Mouse (Mus musculus): ENCODE results near the gene Fndc3b.
A peak's percentile ranks its signal among the peaks of the same experiment; 100 is the strongest.
"Not testable (repeated sequence)": the region's sequence is repeated elsewhere in the genome, so short reads cannot be mapped to it uniquely, and the experiment has no call there.

Gene Fndc3b

GRCm38 (mm10) chr3:27461037-27461436 is 250.1 kb downstream of the Fndc3b start:
- DNase-seq = peak; percentile 50 to 70

DNA sequence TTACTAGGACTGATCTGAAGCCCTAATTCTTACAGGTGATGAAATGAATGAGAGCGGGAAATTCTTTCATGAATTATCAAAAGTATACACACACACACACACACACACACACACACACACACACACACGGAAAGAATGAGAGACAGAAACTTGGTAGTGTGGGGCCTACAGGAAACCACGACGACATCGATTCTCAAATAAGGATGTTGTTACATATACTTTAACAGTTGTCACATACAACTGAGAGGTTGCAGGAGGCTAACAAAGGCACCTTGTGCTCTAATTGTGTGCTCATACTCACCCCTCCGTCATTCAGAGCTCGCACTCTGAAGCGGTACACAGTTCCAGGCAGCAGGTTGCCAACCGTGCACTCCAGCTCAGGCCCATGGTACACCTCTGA is 252.7 kb downstream of the Fndc3b start:
- no peak for DNase-seq

DNA sequence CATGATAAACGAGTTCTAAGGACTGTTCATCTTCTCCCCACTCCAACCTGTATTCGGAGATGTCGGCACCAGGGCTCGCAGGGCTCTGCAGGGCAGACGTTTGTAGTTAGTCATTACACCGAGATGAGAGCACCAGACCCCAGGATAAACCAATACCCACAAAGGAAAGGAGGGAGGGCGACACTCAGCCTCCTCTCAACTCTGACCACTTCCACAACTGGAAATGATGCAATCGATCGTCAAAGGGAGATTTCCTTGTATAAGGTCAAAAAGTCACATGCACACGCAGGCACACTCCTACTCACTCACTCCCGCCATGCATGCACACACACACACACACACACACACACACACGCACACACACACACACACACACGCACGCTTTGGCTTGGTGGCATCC is 254.6 kb downstream of the Fndc3b start:
- no peak for DNase-seq

- no peak for DNase-seq
These were observed 256.5 kb downstream of the Fndc3b start for GRCm38 (mm10) chr3:27454402-27455195.

GRCm38 (mm10) chr3:27453453-27454098 is 257.5 kb downstream of the Fndc3b start:
- DNase-seq = no peak

DNA sequence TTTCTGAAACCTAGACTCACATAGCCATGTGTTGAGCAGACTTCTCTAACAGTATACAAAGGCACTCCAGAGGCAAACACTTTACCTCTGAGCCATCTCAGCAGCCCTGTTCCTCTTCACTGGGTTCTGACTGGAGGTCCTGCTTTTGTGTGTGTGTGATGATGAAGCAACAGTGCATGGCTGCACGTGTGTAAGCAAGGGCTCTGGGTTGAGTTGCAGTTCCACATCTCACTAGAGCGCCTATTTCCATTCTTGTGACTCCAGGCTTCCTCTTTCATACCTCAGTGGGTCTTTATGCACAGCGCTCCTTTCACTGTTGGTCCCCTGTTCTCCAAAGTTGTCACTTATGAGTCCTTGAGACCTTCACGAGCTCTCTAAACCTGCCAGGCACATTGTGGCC is 261.7 kb downstream of the Fndc3b start:
- DNase-seq = no peak

DNA sequence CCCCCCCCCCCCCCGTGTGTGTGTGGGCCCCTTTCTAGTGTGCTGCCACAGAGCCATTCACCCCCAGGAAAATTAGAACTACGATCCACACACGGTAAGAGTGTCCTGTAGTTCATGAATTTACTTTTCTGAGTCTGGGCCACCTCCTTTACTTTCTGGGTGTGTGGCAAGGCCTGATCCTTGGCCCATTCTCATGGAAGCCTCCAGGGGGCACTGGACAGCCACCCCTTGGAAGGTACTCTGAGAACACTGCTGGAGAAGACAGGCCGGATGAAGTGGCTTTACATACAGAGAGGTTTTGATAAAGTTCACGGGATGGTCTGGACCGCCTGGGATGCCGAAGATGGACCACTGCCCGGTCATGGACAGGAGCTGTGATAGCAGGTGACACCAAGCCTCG is 262.7 kb downstream of the Fndc3b start:
- DNase-seq = no peak

DNA sequence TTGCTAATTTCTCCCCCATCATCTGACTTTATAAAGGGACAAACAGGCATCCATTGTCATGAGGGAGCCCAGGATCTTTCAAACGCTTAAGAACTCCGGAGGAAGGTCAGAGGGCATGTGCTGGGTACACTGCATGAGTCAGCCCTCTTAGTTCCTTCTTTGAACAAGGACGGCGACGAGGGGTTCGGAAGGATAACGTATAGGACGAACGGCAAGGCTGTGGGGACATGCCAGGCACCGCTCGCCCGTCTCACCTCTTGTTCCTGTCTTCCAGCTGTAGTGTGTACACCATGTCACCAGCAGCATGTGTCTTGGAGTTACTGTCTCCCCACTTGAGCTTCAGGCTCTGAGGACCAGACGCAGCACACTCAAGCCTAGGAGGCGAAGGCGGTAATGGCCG is 271.4 kb downstream of the Fndc3b start:
- DNase-seq = no peak

GRCm38 (mm10) chr3:27435096-27435620 is 275.9 kb downstream of the Fndc3b start:
- no peak for DNase-seq

GRCm38 (mm10) chr3:27432981-27433380 is 278.1 kb downstream of the Fndc3b start:
- DNase-seq = no peak

GRCm38 (mm10) chr3:27430621-27431263 is 280.4 kb downstream of the Fndc3b start:
- no peak for DNase-seq

- DNase-seq = no peak
These were observed 283.7 kb downstream of the Fndc3b start for GRCm38 (mm10) chr3:27427406-27427805.

- DNase-seq = no peak
These were observed 286.9 kb downstream of the Fndc3b start for GRCm38 (mm10) chr3:27424049-27424667.

DNA sequence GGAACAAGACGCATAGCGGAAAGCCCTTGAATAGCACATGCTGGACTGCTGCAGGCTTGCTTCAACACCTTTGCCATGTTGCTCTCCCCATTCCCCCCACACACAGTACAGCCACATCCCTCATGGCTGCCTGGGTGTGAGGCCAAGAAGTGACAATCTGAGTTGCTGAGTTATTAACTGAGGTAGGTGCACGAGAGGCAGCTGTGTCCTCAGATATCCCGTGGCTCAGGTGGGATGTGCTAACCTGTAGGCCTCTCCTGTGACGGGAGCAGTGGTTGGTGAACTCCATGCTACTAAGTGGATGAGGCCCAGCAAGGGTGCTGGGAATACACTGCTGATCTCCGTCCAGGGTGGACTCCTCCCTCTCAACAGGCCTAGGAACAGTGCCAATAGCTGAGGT is 288.6 kb downstream of the Fndc3b start:
- DNase-seq = no peak

GRCm38 (mm10) chr3:27421980-27422379 is 289.1 kb downstream of the Fndc3b start:
- DNase-seq = no peak

DNA sequence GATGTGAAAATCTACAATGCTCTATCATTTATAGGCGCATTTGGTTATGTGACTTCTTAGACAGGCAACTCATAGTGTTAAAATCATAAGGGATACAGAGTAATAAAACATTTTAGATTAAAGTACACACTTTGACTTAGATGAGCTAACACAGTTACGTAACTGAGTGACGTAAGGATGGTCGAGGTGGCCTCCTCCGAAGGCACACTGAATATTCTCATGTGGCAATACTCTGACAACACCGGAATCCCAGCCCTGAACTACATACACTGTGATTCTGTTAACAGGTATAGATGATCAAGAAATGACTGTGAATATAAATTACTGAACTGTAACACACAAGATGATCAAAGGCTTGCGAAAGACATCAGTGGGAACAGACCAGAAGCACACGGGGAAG is 292.5 kb downstream of the Fndc3b start:
- DNase-seq = no peak

DNA sequence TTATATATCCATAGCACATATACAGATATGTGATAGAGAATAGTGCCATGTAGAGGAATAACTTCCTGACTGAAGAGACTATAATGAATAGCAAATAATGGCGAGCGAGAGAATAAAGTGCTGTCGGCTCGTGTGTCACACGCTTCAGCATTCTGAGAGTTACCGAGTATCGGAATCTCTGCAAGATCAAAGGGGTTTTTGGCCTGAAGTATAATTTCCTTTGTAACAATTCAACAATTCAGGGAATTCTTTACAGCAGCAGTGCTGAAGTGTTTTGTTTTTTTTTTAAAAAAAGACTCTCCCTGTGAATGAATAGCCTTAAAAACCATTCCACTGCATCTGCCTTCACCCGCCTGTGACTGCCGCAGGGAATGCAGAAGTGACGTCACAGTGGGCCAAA is 294.3 kb downstream of the Fndc3b start:
- no peak for DNase-seq

- DNase-seq = no peak
These were observed 297.5 kb downstream of the Fndc3b start for GRCm38 (mm10) chr3:27413566-27413965.

GRCm38 (mm10) chr3:27411286-27411685 is 299.8 kb downstream of the Fndc3b start:
- no peak for DNase-seq

GRCm38 (mm10) chr3:27408564-27408963 is 302.5 kb downstream of the Fndc3b start:
- no peak for DNase-seq

DNA sequence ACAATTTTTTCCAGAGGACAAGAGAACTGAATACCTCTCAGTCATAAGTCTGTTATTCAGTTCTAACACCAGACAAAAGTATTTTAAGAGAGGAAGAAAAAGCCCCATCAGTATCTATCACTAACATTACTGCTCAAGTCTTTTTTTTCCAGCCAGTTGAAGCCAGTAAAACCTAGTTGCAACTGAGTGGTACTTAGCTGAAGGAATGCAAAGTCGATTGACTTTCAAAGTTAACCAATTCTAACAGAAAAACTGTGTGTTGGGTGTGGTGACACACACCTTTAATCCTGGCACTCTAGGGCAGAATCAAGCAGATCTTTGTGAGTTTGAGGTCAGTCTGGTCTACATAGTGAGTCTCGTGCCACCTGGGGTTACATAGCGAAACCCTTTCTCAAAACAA is 304.7 kb downstream of the Fndc3b start:
- DNase-seq = no peak

GRCm38 (mm10) chr3:27400996-27401395 is 310.1 kb downstream of the Fndc3b start:
- DNase-seq = not testable (repeated sequence)

- no peak for DNase-seq
These were observed 321.2 kb downstream of the Fndc3b start for GRCm38 (mm10) chr3:27389923-27390322.
